Mouse (Mus musculus): ENCODE measurements around the gene Fxyd4.

GRCm38 (mm10) chr6:117920659-117921640, 16.5 kb downstream of the Fxyd4 start:
- TF ChIP-seq CTCF (IDR thresholded peaks at IDR 0.05; ENCODE audit: low read depth) (peak; percentile 91), EP300 (optimal IDR thresholded peaks at IDR 0.05) (no peak)

Measured in stomach, postnatal 0 days (tissue).